Mouse (Mus musculus): ENCODE measurements around the gene Arid3c. TPM values are rescaled to one million over a fixed set of nuclear protein-coding genes. Genes with fewer than 3 reads are reported as not detected.

Arid3c gene
- polyA plus RNA-seq, 1 experiment = 0.57 TPM

DNA sequence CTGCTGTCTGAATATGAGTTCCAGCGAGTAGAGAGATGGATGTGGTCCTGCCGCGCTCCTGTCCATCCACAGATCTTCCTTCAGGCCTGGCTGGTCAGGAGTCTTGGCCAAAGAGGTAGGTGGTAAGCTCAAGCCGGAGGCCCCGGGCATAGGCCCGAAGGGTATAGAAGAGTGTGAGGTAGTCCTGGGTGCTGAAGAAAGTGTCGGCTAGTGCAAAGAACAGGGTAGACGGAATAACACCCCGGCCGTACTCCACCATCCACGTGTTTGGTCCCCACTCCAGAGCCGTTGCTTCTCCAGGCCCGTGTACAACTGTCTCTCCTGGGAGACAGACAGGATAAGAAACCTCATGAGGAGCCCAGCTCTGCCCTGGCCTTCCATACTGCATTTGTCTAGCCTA is 8.3 kb upstream of the Arid3c start:
- TF ChIP-seq POLR2A (IDR thresholded peaks at IDR 0.05; ENCODE audit: borderline replicate concordance, extremely low read depth, insufficient read depth, insufficient read length, poor library complexity, severe bottlenecking) = no peak
- TF ChIP-seq CTCF (IDR thresholded peaks at IDR 0.05; ENCODE audit: borderline replicate concordance, extremely low read depth, insufficient read depth, insufficient read length) = no peak

DNA sequence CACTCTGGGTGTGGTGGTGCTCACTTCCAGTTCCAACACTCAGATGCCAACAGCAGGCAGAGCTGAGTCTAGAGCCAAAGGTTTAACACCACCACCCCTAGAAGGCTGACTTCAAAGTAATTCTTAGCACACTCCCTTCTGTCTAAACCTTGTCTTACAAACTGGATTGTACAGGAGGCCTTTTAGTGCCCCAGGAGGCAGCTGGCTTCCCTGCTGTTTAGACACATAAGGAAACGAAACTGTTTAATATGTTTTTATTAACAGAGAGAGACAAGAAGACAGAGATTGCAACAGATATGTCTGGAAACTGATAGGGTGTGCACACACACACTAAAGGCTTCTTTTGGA is 7.3 kb upstream of the Arid3c start:
- no peak for TF ChIP-seq POLR2A (IDR thresholded peaks at IDR 0.05; ENCODE audit: borderline replicate concordance, extremely low read depth, insufficient read depth, insufficient read length, poor library complexity, severe bottlenecking)
- no peak for TF ChIP-seq CTCF (IDR thresholded peaks at IDR 0.05; ENCODE audit: borderline replicate concordance, extremely low read depth, insufficient read depth, insufficient read length)
- DNase-seq (ENCODE audit: low read depth) = no peak

More for the DNA sequence above, 8.3 kb upstream of the Arid3c start:
- DNase-seq (ENCODE audit: low read depth) = no peak

DNA sequence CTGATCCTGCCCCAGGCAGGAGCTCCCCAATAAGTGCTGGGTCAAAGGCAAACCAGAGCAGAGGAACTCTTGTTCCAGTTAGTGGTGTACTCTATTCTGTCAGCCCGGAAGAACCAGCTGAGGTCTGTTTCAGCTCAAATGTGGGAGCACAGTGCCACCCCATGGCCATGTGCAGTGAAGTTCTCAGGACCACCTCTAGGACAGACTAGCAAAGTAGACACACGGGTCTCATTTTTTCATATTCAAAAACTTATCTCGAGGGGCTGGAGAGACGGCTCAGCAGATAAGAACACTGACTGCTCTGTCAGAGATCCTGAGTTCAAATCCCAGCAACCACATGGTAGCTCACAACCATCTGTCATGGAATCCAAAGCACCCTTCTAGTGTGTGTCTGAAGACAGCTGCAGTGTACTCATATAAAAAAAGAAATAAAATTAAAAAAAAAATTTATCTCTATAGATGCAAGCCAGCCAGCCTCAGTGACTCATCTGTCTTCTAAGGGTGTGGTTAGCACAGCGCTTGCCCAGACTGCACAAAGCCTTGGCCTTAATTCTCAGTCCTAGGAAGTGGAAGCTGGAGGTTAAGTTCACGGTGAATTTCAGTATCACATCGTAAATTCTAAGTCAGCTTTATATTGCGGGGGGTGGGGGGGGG is 6.8 kb upstream of the Arid3c start:
- TF ChIP-seq POLR2A (IDR thresholded peaks at IDR 0.05; ENCODE audit: borderline replicate concordance, extremely low read depth, insufficient read depth, insufficient read length, poor library complexity, severe bottlenecking) = no peak
- TF ChIP-seq CTCF (IDR thresholded peaks at IDR 0.05; ENCODE audit: borderline replicate concordance, extremely low read depth, insufficient read depth, insufficient read length) = peak; percentile 92
- DNase-seq (ENCODE audit: low read depth) = peak; percentile 89

- DNase-seq (ENCODE audit: low read depth) = peak; percentile 85
- TF ChIP-seq POLR2A (IDR thresholded peaks at IDR 0.05; ENCODE audit: borderline replicate concordance, extremely low read depth, insufficient read depth, insufficient read length, poor library complexity, severe bottlenecking) (no peak), CTCF (IDR thresholded peaks at IDR 0.05; ENCODE audit: borderline replicate concordance, extremely low read depth, insufficient read depth, insufficient read length) (no peak)
Observed at GRCm38 (mm10) chr4:41726826-41727621, 3.9 kb downstream of the Arid3c start.

DNA sequence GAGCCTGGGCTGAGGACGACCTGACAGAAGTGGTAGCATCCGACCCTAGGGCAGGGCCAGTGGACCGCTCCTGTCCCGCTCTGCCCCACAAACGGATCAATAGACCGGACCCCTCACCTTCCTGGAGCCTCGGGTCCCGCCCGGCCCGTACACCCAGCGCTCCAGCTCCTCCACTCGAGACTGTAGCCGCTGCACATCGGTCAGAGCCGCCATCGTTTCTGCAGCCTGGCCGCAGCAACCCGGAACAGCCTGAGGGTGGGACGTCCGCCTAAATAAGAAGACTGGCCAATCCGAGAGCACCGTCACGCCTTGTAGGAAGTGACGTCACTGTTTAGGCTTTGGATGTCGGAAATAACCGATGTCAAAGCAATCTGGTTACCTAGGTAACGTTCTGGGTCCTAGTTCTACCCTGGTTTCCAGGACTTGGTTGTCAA is 8.0 kb downstream of the Arid3c start, which contains the start of gene Dctn3:
Gene Dctn3, minus strand, starts transcription at position 253 of the 434 bp plus-strand sequence.
- peak; percentile 99 for DNase-seq (ENCODE audit: low read depth)
- no peak for TF ChIP-seq CTCF (IDR thresholded peaks at IDR 0.05; ENCODE audit: borderline replicate concordance, extremely low read depth, insufficient read depth, insufficient read length)
- TF ChIP-seq POLR2A (IDR thresholded peaks at IDR 0.05; ENCODE audit: borderline replicate concordance, extremely low read depth, insufficient read depth, insufficient read length, poor library complexity, severe bottlenecking) = peak; percentile 62; the same call in 1 of the 2 replicates

DNA sequence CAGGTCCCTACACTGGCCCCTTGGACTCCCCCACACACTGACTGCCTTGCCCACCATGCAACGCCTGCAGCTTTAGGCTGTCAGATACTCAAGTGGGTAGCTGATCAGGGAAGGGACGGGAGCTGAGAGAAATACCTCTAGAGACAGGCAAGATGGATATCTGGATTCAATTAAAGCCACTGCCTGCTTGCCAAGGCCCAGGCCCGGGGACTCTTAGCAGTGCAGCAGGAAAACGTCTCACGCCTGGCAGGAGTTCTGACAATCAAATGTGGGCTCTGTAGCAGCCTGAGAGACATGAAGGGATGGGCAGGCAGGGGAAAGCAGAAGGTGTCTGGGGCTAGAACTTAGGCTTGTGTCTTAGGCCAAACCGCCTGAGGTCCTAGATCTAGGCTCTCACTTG is 14.1 kb downstream of the Arid3c start:
- TF ChIP-seq POLR2A (IDR thresholded peaks at IDR 0.05; ENCODE audit: borderline replicate concordance, extremely low read depth, insufficient read depth, insufficient read length, poor library complexity, severe bottlenecking) (no peak), CTCF (IDR thresholded peaks at IDR 0.05; ENCODE audit: borderline replicate concordance, extremely low read depth, insufficient read depth, insufficient read length) (no peak)
- no peak for DNase-seq (ENCODE audit: low read depth)

- peak; percentile 59 for DNase-seq (ENCODE audit: low read depth)
- TF ChIP-seq POLR2A (IDR thresholded peaks at IDR 0.05; ENCODE audit: borderline replicate concordance, extremely low read depth, insufficient read depth, insufficient read length, poor library complexity, severe bottlenecking) = no peak
- TF ChIP-seq CTCF (IDR thresholded peaks at IDR 0.05; ENCODE audit: borderline replicate concordance, extremely low read depth, insufficient read depth, insufficient read length) = peak; percentile 54; the same call in 1 of the 2 replicates
Observed at GRCm38 (mm10) chr4:41715596-41715995, 15.3 kb downstream of the Arid3c start.

GRCm38 (mm10) chr4:41715082-41715481 is 15.9 kb downstream of the Arid3c start:
- TF ChIP-seq CTCF (IDR thresholded peaks at IDR 0.05; ENCODE audit: borderline replicate concordance, extremely low read depth, insufficient read depth, insufficient read length) (no peak), POLR2A (IDR thresholded peaks at IDR 0.05; ENCODE audit: borderline replicate concordance, extremely low read depth, insufficient read depth, insufficient read length, poor library complexity, severe bottlenecking) (no peak)
- DNase-seq (ENCODE audit: low read depth) = no peak

- DNase-seq (ENCODE audit: low read depth) = peak; percentile 85
- TF ChIP-seq CTCF (IDR thresholded peaks at IDR 0.05; ENCODE audit: borderline replicate concordance, extremely low read depth, insufficient read depth, insufficient read length) (peak; percentile 89), POLR2A (IDR thresholded peaks at IDR 0.05; ENCODE audit: borderline replicate concordance, extremely low read depth, insufficient read depth, insufficient read length, poor library complexity, severe bottlenecking) (no peak)
Observed at GRCm38 (mm10) chr4:41714276-41714675, 16.7 kb downstream of the Arid3c start.

DNA sequence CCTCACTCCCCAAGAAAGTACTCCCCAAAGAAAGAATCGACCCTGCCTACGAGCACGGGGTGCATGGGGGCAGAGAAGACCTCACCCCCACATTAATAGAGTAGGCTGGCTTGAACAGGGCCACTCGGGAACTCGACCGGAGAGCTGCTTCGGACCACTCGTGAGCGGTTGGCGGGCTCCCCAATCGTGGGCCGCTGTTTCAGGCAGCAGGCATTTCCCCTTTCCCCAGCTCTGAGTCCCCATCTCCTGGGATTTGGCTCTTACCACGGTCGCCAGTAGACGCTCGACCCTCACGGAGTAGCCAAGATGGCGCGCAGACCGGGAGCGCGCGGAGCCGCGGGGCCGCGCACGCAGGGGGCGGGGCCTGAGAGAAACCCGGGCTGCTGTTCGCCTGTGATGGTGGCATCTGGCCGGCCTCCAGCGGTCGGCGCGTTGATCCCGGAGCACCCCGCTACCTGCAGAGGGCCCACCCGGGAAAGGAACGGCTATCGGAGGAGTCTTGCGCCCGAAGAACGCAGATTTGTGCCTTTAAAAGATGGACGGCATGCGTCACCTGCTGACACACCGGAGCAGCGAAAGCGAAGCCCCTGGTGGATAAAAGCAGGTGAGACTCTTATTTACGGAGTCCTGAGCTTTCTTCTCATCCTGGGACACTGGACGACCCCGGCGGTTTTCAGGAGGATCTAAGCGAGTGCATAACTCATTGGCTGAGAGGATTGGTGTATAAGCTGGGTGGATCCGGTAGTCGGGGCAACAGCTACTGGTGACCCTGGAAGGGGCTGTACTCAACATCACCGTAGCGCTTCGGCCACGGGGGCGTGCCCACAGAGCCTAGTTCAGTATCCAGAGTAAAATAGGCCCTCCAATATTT is 17.5 kb downstream of the Arid3c start, which contains the start of gene Rpp25l:
Gene Rpp25l, minus strand, starts transcription at position 338 of the 871 bp plus-strand sequence.
- peak; percentile 90 for DNase-seq (ENCODE audit: low read depth)
- TF ChIP-seq POLR2A (IDR thresholded peaks at IDR 0.05; ENCODE audit: borderline replicate concordance, extremely low read depth, insufficient read depth, insufficient read length, poor library complexity, severe bottlenecking) (peak; percentile 91), CTCF (IDR thresholded peaks at IDR 0.05; ENCODE audit: borderline replicate concordance, extremely low read depth, insufficient read depth, insufficient read length) (peak; percentile 43)
